Mouse (Mus musculus) liver, embryonic 11.5 days (tissue): ENCODE data around the gene Sbk2. TPM values are rescaled to one million over a fixed set of nuclear protein-coding genes. Genes with fewer than 3 reads are reported as not detected.
A peak's percentile ranks its signal among the peaks of the same experiment; 100 is the strongest.

Experiments used
- ATAC-seq: fragments of 200-750 bp; cut with Nextera tagmentation; replicated peaks from 2 replicates; pipeline ENCODE4 v1.8.0; 2017; ENCODE audit warnings: moderate number of reproducible peaks, mild to moderate bottlenecking, moderate TSS enrichment, moderate library complexity; ENCODE audit not compliant: low FRiP score
- DNase-seq: peaks from one replicate; pipeline ENCODE4 v3.0.0-alpha.2; 2017; ENCODE audit warnings: low spot score
- H3K27ac ChIP-seq: fragments of 300-500 bp; sonication (generic); 2 replicates; pipeline ENCODE4 v1.5.1; 2014; ENCODE audit warnings: mild to moderate bottlenecking, low read depth, low read length, control low read depth
- H3K27me3 ChIP-seq: fragments of 300-500 bp; sonication (generic); replicated peaks from 2 replicates; pipeline ENCODE4 v1.6.1; 2014; ENCODE audit warnings: low read length, mixed read lengths; ENCODE audit not compliant: control insufficient read depth, insufficient read depth
- H3K36me3 ChIP-seq: fragments of 300-500 bp; sonication (generic); 2 replicates; pipeline ENCODE4 v1.6.1; 2014; ENCODE audit warnings: mild to moderate bottlenecking, low read length, moderate library complexity, mixed read lengths; ENCODE audit not compliant: control insufficient read depth, insufficient read depth
- H3K4me1 ChIP-seq: fragments of 300-500 bp; sonication (generic); replicated peaks from 2 replicates; pipeline ENCODE4 v1.6.1; 2014; ENCODE audit warnings: low read length, mixed read lengths; ENCODE audit not compliant: control insufficient read depth, insufficient read depth
- H3K4me2 ChIP-seq: fragments of 300-500 bp; sonication (generic); 2 replicates; pipeline ENCODE4 v1.6.1; 2014; ENCODE audit warnings: mild to moderate bottlenecking, control low read depth, moderate library complexity
- H3K4me3 ChIP-seq: fragments of 300-500 bp; sonication (generic); 2 replicates; pipeline ENCODE4 v1.5.1; 2014; ENCODE audit warnings: low read depth, low read length, control low read depth
- H3K9ac ChIP-seq: fragments of 300-500 bp; sonication (generic); 2 replicates; pipeline ENCODE4 v1.6.1; 2014; ENCODE audit warnings: low read depth, low read length, control low read depth
- H3K9me3 ChIP-seq: fragments of 300-500 bp; sonication (generic); 2 replicates; pipeline ENCODE4 v1.6.1; 2016; ENCODE audit warnings: low read length, inconsistent platforms, mixed read lengths; ENCODE audit not compliant: control insufficient read depth
- WGBS: fragments of 180-500 bp; shearing (Covaris S2); extraction: QIAGEN DNeasy Blood & Tissue Kit; methylation state at CpG from one replicate; pipeline ENCODE4 v1.1.7; 2014; 5-methylcytosine and 5-hydroxymethylcytosine counted together
- polyA plus RNA-seq: library from polyadenylated mRNA; unstranded; fragments of >200 nt; fragmentation: Nextera tagmentation; extraction: Ambion mirVana; gene quantifications from 2 replicates; pipeline ENCODE4 v1.2.1, GENCODE M21; 2014

The Sbk2 gene
- polyA plus RNA-seq, 1 experiment from 2014 or later = 0.22 TPM

GRCm38 (mm10) chr7:4922508-4922907, 41.7 kb downstream of the Sbk2 start:
- H3K4me2 ChIP-seq = peak overlapping the region; percentile 69
- H3K9ac ChIP-seq = no peak overlapping the region
- 0 out of 2 replicates have a peak overlapping the region, but pooled peaks have one; percentile 13 for H3K27ac ChIP-seq
- 1% methylated on average over 14 of the region's 14 CpGs for WGBS
- H3K4me3 ChIP-seq = peak overlapping the region; percentile 26
- H3K4me1 ChIP-seq = peaks cover 28% of the 10 kb centered on the region
- H3K36me3 ChIP-seq = peaks cover 29% of the 10 kb centered on the region
- DNase-seq (peak; percentile 73), ATAC-seq (peak; percentile 10; the same call in 1 of the 2 replicates)
- H3K9me3 ChIP-seq = no peaks in the 10 kb centered on the region
- H3K27me3 ChIP-seq = peaks cover 26% of the 10 kb centered on the region

GRCm38 (mm10) chr7:4921824-4922482, 42.3 kb downstream of the Sbk2 start, which contains the start of gene Nat14:
Gene Nat14, plus strand, starts transcription at chr7:4922028.
- Histone ChIP-seq H3K9me3 (no peaks in the 10 kb centered on the region), H3K27me3 (peaks cover 26% of the 10 kb centered on the region), H3K4me3 (peak within 1 kb of the TSS; percentile 26), H3K9ac (peak within 1 kb of the TSS; percentile 5; the same call in 1 of the 2 replicates), H3K4me1 (peaks cover 27% of the 10 kb centered on the region), H3K4me2 (peak within 1 kb of the TSS; percentile 69), H3K27ac (peak within 1 kb of the TSS; percentile 13; the same call in 1 of the 2 replicates), H3K36me3 (peaks cover 29% of the 10 kb centered on the region)
- WGBS = 30% methylated on average over 8 of the region's 8 CpGs
- DNase-seq (no peak), ATAC-seq (no peak)

- Histone ChIP-seq H3K27ac (peak overlapping the region; percentile 9; the same call in 1 of the 2 replicates), H3K4me2 (peak overlapping the region; percentile 38), H3K9ac (peak overlapping the region; percentile 5; the same call in 1 of the 2 replicates), H3K27me3 (peaks cover 22% of the 10 kb centered on the region), H3K9me3 (no peaks in the 10 kb centered on the region), H3K4me1 (peaks cover 31% of the 10 kb centered on the region), H3K36me3 (peaks cover 29% of the 10 kb centered on the region), H3K4me3 (no peak overlapping the region; the same call in 1 of the 2 replicates)
- 34% methylated on average over 23 of the region's 23 CpGs for WGBS
- ATAC-seq = 0 out of 2 replicates have a peak, but pooled peaks have one; percentile 11
- DNase-seq = no peak
Measured at GRCm38 (mm10) chr7:4920976-4921823, 43.0 kb downstream of the Sbk2 start.

- WGBS = 90% methylated on average over 19 of the region's 19 CpGs
- Histone ChIP-seq H3K9ac (no peak overlapping the region), H3K9me3 (no peaks in the 10 kb centered on the region), H3K27ac (no peak overlapping the region), H3K4me2 (no peak overlapping the region), H3K4me1 (peaks cover 34% of the 10 kb centered on the region), H3K36me3 (peaks cover 29% of the 10 kb centered on the region), H3K27me3 (peaks cover 22% of the 10 kb centered on the region), H3K4me3 (no peak overlapping the region; the same call in 1 of the 2 replicates)
- DNase-seq (no peak), ATAC-seq (no peak)
Measured at GRCm38 (mm10) chr7:4920496-4920895, 43.7 kb downstream of the Sbk2 start.

GRCm38 (mm10) chr7:4919971-4920370, 44.2 kb downstream of the Sbk2 start:
- H3K9ac ChIP-seq = no peak overlapping the region

GRCm38 (mm10) chr7:4919096-4919495, 45.1 kb downstream of the Sbk2 start:
- H3K4me3 ChIP-seq = no peak overlapping the region
- DNase-seq (no peak), ATAC-seq (no peak)
- H3K9me3 ChIP-seq = no peaks in the 10 kb centered on the region
- no peak overlapping the region for H3K9ac ChIP-seq
- peaks cover 33% of the 10 kb centered on the region for H3K4me1 ChIP-seq
- H3K4me2 ChIP-seq = no peak overlapping the region
- no peak overlapping the region for H3K27ac ChIP-seq
- H3K36me3 ChIP-seq = peaks cover 29% of the 10 kb centered on the region
- peaks cover 18% of the 10 kb centered on the region for H3K27me3 ChIP-seq
- WGBS = 92% methylated on average over 20 of the region's 21 CpGs

More at GRCm38 (mm10) chr7:4919971-4920370, 44.2 kb downstream of the Sbk2 start:
- Histone ChIP-seq H3K4me1 (peaks cover 34% of the 10 kb centered on the region), H3K27ac (no peak overlapping the region), H3K27me3 (peaks cover 22% of the 10 kb centered on the region), H3K36me3 (peaks cover 29% of the 10 kb centered on the region), H3K9me3 (no peaks in the 10 kb centered on the region), H3K4me2 (no peak overlapping the region), H3K4me3 (no peak overlapping the region)
- ATAC-seq (no peak), DNase-seq (no peak)
- 93% methylated on average over 21 of the region's 21 CpGs for WGBS

GRCm38 (mm10) chr7:4918681-4919080, 45.5 kb downstream of the Sbk2 start:
- Histone ChIP-seq H3K4me1 (peaks cover 29% of the 10 kb centered on the region), H3K9ac (no peak overlapping the region), H3K4me2 (no peak overlapping the region), H3K4me3 (no peak overlapping the region), H3K27me3 (peaks cover 13% of the 10 kb centered on the region), H3K36me3 (peaks cover 29% of the 10 kb centered on the region), H3K9me3 (no peaks in the 10 kb centered on the region), H3K27ac (no peak overlapping the region)
- ATAC-seq = no peak
- 91% methylated on average over 15 of the region's 15 CpGs for WGBS
- DNase-seq = no peak

- Histone ChIP-seq H3K27me3 (peaks cover 1% of the 10 kb centered on the region; the same call in 1 of the 2 replicates), H3K36me3 (peaks cover 29% of the 10 kb centered on the region), H3K9ac (no peak overlapping the region), H3K27ac (no peak overlapping the region), H3K4me1 (peaks cover 22% of the 10 kb centered on the region), H3K4me2 (no peak overlapping the region), H3K4me3 (no peak overlapping the region), H3K9me3 (no peaks in the 10 kb centered on the region)
- 97% methylated on average over 2 of the region's 2 CpGs for WGBS
- DNase-seq (no peak), ATAC-seq (no peak)
Measured at GRCm38 (mm10) chr7:4917494-4917893, 46.7 kb downstream of the Sbk2 start.
